Mouse (Mus musculus): Measurements from ENCODE around the gene Nagk. TPM values are rescaled to one million over a fixed set of nuclear protein-coding genes. Genes with fewer than 3 reads are reported as not detected.

The Nagk gene
- total and polyA plus RNA-seq, 2 experiments from 2014 or later, result 50.9 to 70.9 TPM

GRCm38 (mm10) chr6:83774781-83775563, 19.8 kb upstream of the Nagk start:
- H3K36me3 ChIP-seq (replicated peaks; ENCODE audit: control insufficient read depth, insufficient read depth, low read length), result peaks cover 35% of the 10 kb centered on the region
- ATAC-seq (ENCODE audit: insufficient read depth, low read depth) (peak; percentile 16), DNase-seq (ENCODE audit: low spot score) (no peak)
- H3K4me3 ChIP-seq (ENCODE audit: low read depth, low read length), result peak overlapping the region; percentile 70
- TF ChIP-seq CTCF (IDR thresholded peaks at IDR 0.05; ENCODE audit: low read depth) (no peak), EP300 (IDR thresholded peaks at IDR 0.05; ENCODE audit: low read depth) (no peak)
- H3K9ac ChIP-seq (replicated peaks; ENCODE audit: low read depth, low read length), result peak overlapping the region; percentile 79
- peak overlapping the region; percentile 91 for H3K27ac ChIP-seq (ENCODE audit: low read depth)
- peaks cover 9% of the 10 kb centered on the region for H3K4me1 ChIP-seq (ENCODE audit: control insufficient read depth, insufficient read depth)
- WGBS, result under 1% methylated on average over 14 of the region's 14 CpGs
- no peaks in the 10 kb centered on the region for H3K27me3 ChIP-seq (ENCODE audit: control insufficient read depth, insufficient read depth, low read length)
- no peaks in the 10 kb centered on the region for H3K9me3 ChIP-seq (replicated peaks; ENCODE audit: control insufficient read depth, low read length)
- H3K4me2 ChIP-seq (ENCODE audit: low read depth, low read length), result peak overlapping the region; percentile 87

- Histone ChIP-seq H3K4me1 (ENCODE audit: control insufficient read depth, insufficient read depth) (peaks cover 9% of the 10 kb centered on the region), H3K9ac (replicated peaks; ENCODE audit: low read depth, low read length) (peak within 1 kb of the TSS; percentile 79), H3K27ac (ENCODE audit: low read depth) (peak within 1 kb of the TSS; percentile 91), H3K9me3 (replicated peaks; ENCODE audit: control insufficient read depth, low read length) (no peaks in the 10 kb centered on the region), H3K4me3 (ENCODE audit: low read depth, low read length) (peak within 1 kb of the TSS; percentile 70), H3K27me3 (ENCODE audit: control insufficient read depth, insufficient read depth, low read length) (no peaks in the 10 kb centered on the region), H3K36me3 (replicated peaks; ENCODE audit: control insufficient read depth, insufficient read depth, low read length) (peaks cover 28% of the 10 kb centered on the region), H3K4me2 (ENCODE audit: low read depth, low read length) (peak within 1 kb of the TSS; percentile 87)
- under 1% methylated on average over 45 of the region's 45 CpGs for WGBS
- DNase-seq (ENCODE audit: low spot score) (peak; percentile 90), ATAC-seq (ENCODE audit: insufficient read depth, low read depth) (peak; percentile 96)
- TF ChIP-seq EP300 (IDR thresholded peaks at IDR 0.05; ENCODE audit: low read depth) (no peak), CTCF (IDR thresholded peaks at IDR 0.05; ENCODE audit: low read depth) (peak; percentile 83)
These were observed 19.0 kb upstream of the Nagk start, which contains the start of gene Tex261 for GRCm38 (mm10) chr6:83775638-83776293. Gene Tex261, minus strand, starts transcription at chr6:83775813.

GRCm38 (mm10) chr6:83778306-83778705, 16.5 kb upstream of the Nagk start:
- TF ChIP-seq EP300 (IDR thresholded peaks at IDR 0.05; ENCODE audit: low read depth) (no peak), CTCF (IDR thresholded peaks at IDR 0.05; ENCODE audit: low read depth) (no peak)
- Histone ChIP-seq H3K9me3 (replicated peaks; ENCODE audit: control insufficient read depth, low read length) (no peaks in the 10 kb centered on the region), H3K4me1 (ENCODE audit: control insufficient read depth, insufficient read depth) (peaks cover 9% of the 10 kb centered on the region), H3K27me3 (ENCODE audit: control insufficient read depth, insufficient read depth, low read length) (no peaks in the 10 kb centered on the region), H3K4me3 (ENCODE audit: low read depth, low read length) (no peak overlapping the region), H3K36me3 (replicated peaks; ENCODE audit: control insufficient read depth, insufficient read depth, low read length) (peaks cover 4% of the 10 kb centered on the region; the same call in 1 of the 2 replicates), H3K4me2 (ENCODE audit: low read depth, low read length) (no peak overlapping the region), H3K27ac (ENCODE audit: low read depth) (no peak overlapping the region), H3K9ac (replicated peaks; ENCODE audit: low read depth, low read length) (no peak overlapping the region)
- DNase-seq (ENCODE audit: low spot score) (no peak), ATAC-seq (ENCODE audit: insufficient read depth, low read depth) (no peak)
- 81% methylated on average over 7 of the region's 7 CpGs for WGBS

GRCm38 (mm10) chr6:83779026-83779425, 15.8 kb upstream of the Nagk start:
- Histone ChIP-seq H3K27ac (ENCODE audit: low read depth) (no peak overlapping the region), H3K9me3 (replicated peaks; ENCODE audit: control insufficient read depth, low read length) (no peaks in the 10 kb centered on the region), H3K4me2 (ENCODE audit: low read depth, low read length) (no peak overlapping the region), H3K4me1 (ENCODE audit: control insufficient read depth, insufficient read depth) (peaks cover 7% of the 10 kb centered on the region), H3K4me3 (ENCODE audit: low read depth, low read length) (no peak overlapping the region), H3K36me3 (replicated peaks; ENCODE audit: control insufficient read depth, insufficient read depth, low read length) (no peaks in the 10 kb centered on the region), H3K9ac (replicated peaks; ENCODE audit: low read depth, low read length) (no peak overlapping the region), H3K27me3 (ENCODE audit: control insufficient read depth, insufficient read depth, low read length) (no peaks in the 10 kb centered on the region)
- WGBS, result 9% methylated on average over 5 of the region's 5 CpGs
- peak; percentile 50 for DNase-seq (ENCODE audit: low spot score)
- ATAC-seq (ENCODE audit: insufficient read depth, low read depth), result no peak
- peak; percentile 84 for TF ChIP-seq CTCF (IDR thresholded peaks at IDR 0.05; ENCODE audit: low read depth)
- no peak for TF ChIP-seq EP300 (IDR thresholded peaks at IDR 0.05; ENCODE audit: low read depth)

- Histone ChIP-seq H3K4me3 (ENCODE audit: low read depth, low read length) (no peak overlapping the region), H3K4me1 (ENCODE audit: control insufficient read depth, insufficient read depth) (no peaks in the 10 kb centered on the region), H3K27me3 (ENCODE audit: control insufficient read depth, insufficient read depth, low read length) (no peaks in the 10 kb centered on the region), H3K9me3 (replicated peaks; ENCODE audit: control insufficient read depth, low read length) (no peaks in the 10 kb centered on the region), H3K36me3 (replicated peaks; ENCODE audit: control insufficient read depth, insufficient read depth, low read length) (no peaks in the 10 kb centered on the region), H3K9ac (replicated peaks; ENCODE audit: low read depth, low read length) (no peak overlapping the region), H3K4me2 (ENCODE audit: low read depth, low read length) (no peak overlapping the region), H3K27ac (ENCODE audit: low read depth) (no peak overlapping the region)
- 54% methylated on average over 3 of the region's 3 CpGs for WGBS
- ATAC-seq (ENCODE audit: insufficient read depth, low read depth) (no peak), DNase-seq (ENCODE audit: low spot score) (no peak)
- no peak for TF ChIP-seq EP300 (IDR thresholded peaks at IDR 0.05; ENCODE audit: low read depth)
These were observed 8.4 kb upstream of the Nagk start for GRCm38 (mm10) chr6:83786426-83786825.

Measured in heart, postnatal 0 days (tissue).